Mouse (Mus musculus) intestine, postnatal 0 days (tissue): ENCODE measurements around the gene Hk2. TPM values are rescaled to one million over a fixed set of nuclear protein-coding genes. Genes with fewer than 3 reads are reported as not detected.
"Not testable (repeated sequence)": the region's sequence is repeated elsewhere in the genome, so short reads cannot be mapped to it uniquely, and the experiment has no call there.

Source experiments
- ATAC-seq: fragments of 200-750 bp; cut with Nextera tagmentation; 2 replicates; pipeline ENCODE4 v1.8.0; 2017; ENCODE audit warnings: mild to moderate bottlenecking, moderate TSS enrichment, moderate library complexity
- H3K27ac ChIP-seq: fragments of 300-500 bp; sonication (generic); 2 replicates; pipeline ENCODE4 v1.5.1; 2014; ENCODE audit warnings: mild to moderate bottlenecking, low read depth, low read length, moderate library complexity
- H3K27me3 ChIP-seq: fragments of 300-500 bp; sonication (generic); replicated peaks from 2 replicates; pipeline ENCODE4 v1.6.1; 2014; ENCODE audit warnings: low read length, mixed read lengths; ENCODE audit not compliant: control insufficient read depth, insufficient read depth
- H3K36me3 ChIP-seq: fragments of 300-500 bp; sonication (generic); 2 replicates; pipeline ENCODE4 v1.6.1; 2014; ENCODE audit warnings: mild to moderate bottlenecking, moderate library complexity; ENCODE audit not compliant: control insufficient read depth, insufficient read depth
- H3K4me1 ChIP-seq: fragments of 300-500 bp; sonication (generic); replicated peaks from 2 replicates; pipeline ENCODE4 v1.6.1; 2014; ENCODE audit warnings: antibody characterized with exemption, low read length, mixed read lengths; ENCODE audit not compliant: control insufficient read depth, insufficient read depth
- H3K4me2 ChIP-seq: fragments of 300-500 bp; sonication (generic); replicated peaks from 2 replicates; pipeline ENCODE4 v1.6.1; 2014; ENCODE audit warnings: low read depth, mild to moderate bottlenecking, moderate library complexity
- H3K4me3 ChIP-seq: fragments of 300-500 bp; sonication (generic); 2 replicates; pipeline ENCODE4 v1.5.1; 2014; ENCODE audit warnings: low read depth, low read length
- H3K9ac ChIP-seq: fragments of 300-500 bp; sonication (generic); 2 replicates; pipeline ENCODE4 v1.6.1; 2014; ENCODE audit warnings: mild to moderate bottlenecking, low read depth, low read length
- H3K9me3 ChIP-seq: fragments of 300-500 bp; sonication (generic); 2 replicates; pipeline ENCODE4 v1.6.1; 2016; ENCODE audit warnings: mixed run types; ENCODE audit not compliant: control insufficient read depth
- CTCF ChIP-seq: sonication (generic); IDR thresholded peaks from 2 replicates; pipeline ENCODE4 v1.5.1; 2016; ENCODE audit warnings: low read depth, mild to moderate bottlenecking, control low read depth, antibody characterized with exemption, moderate library complexity
- WGBS: fragments of 180-500 bp; shearing (Covaris S2); extraction: QIAGEN DNeasy Blood & Tissue Kit; methylation state at CpG from one replicate; pipeline ENCODE4 v1.1.7; 2014; 5-methylcytosine and 5-hydroxymethylcytosine counted together
- polyA plus RNA-seq: library from polyadenylated mRNA; unstranded; fragments of >200 nt; fragmentation: Nextera tagmentation; extraction: Ambion mirVana; gene quantifications from 2 replicates; pipeline ENCODE4 v1.2.1, GENCODE M21; 2015

Hk2 gene
- polyA plus RNA-seq, 1 experiment from 2014 or later = 2.5 TPM

GRCm38 (mm10) chr6:82701296-82701695 is 73.0 kb downstream of the Hk2 start:
- WGBS = 73% methylated on average over 6 of the region's 6 CpGs
- Histone ChIP-seq H3K27ac (no peak overlapping the region), H3K4me2 (no peak overlapping the region), H3K36me3 (no peaks in the 10 kb centered on the region), H3K9me3 (no peaks in the 10 kb centered on the region), H3K27me3 (no peaks in the 10 kb centered on the region), H3K4me1 (no peaks in the 10 kb centered on the region), H3K4me3 (no peak overlapping the region), H3K9ac (no peak overlapping the region)
- no peak for ATAC-seq
- no peak for TF ChIP-seq CTCF

GRCm38 (mm10) chr6:82699831-82700230 is 74.4 kb downstream of the Hk2 start:
- H3K4me1 ChIP-seq = no peaks in the 10 kb centered on the region
- H3K9me3 ChIP-seq = no peaks in the 10 kb centered on the region
- no peak overlapping the region for H3K4me3 ChIP-seq
- H3K9ac ChIP-seq = no peak overlapping the region
- H3K36me3 ChIP-seq = no peaks in the 10 kb centered on the region
- no peak for TF ChIP-seq CTCF
- H3K27ac ChIP-seq = no peak overlapping the region
- ATAC-seq = no peak
- no peak overlapping the region for H3K4me2 ChIP-seq
- 49% methylated on average over 5 of the region's 5 CpGs for WGBS
- H3K27me3 ChIP-seq = no peaks in the 10 kb centered on the region

GRCm38 (mm10) chr6:82696736-82697135 is 77.5 kb downstream of the Hk2 start:
- Histone ChIP-seq H3K4me1 (no peaks in the 10 kb centered on the region), H3K4me2 (no peak overlapping the region), H3K9me3 (no peaks in the 10 kb centered on the region), H3K9ac (no peak overlapping the region), H3K27me3 (no peaks in the 10 kb centered on the region), H3K36me3 (no peaks in the 10 kb centered on the region), H3K4me3 (no peak overlapping the region), H3K27ac (no peak overlapping the region)
- 92% methylated on average over 3 of the region's 3 CpGs for WGBS
- ATAC-seq = no peak
- no peak for TF ChIP-seq CTCF

- no peak overlapping the region for H3K4me3 ChIP-seq
- no peaks in the 10 kb centered on the region for H3K36me3 ChIP-seq
- H3K27me3 ChIP-seq = no peaks in the 10 kb centered on the region
- ATAC-seq = no peak
- H3K9me3 ChIP-seq = no peaks in the 10 kb centered on the region
- H3K27ac ChIP-seq = no peak overlapping the region
- no peak overlapping the region; the same call in 1 of the 2 replicates for H3K4me2 ChIP-seq
- H3K9ac ChIP-seq = no peak overlapping the region
- no peak for TF ChIP-seq CTCF
- 51% methylated on average over 13 of the region's 13 CpGs for WGBS
- H3K4me1 ChIP-seq = no peaks in the 10 kb centered on the region
Observed at GRCm38 (mm10) chr6:82694668-82695067, 79.6 kb downstream of the Hk2 start.

- H3K9me3 ChIP-seq = no peaks in the 10 kb centered on the region
- no peak for TF ChIP-seq CTCF
- no peak overlapping the region for H3K4me3 ChIP-seq
- H3K4me2 ChIP-seq = no peak overlapping the region
- no peak overlapping the region for H3K9ac ChIP-seq
- H3K27me3 ChIP-seq = no peaks in the 10 kb centered on the region
- no peak overlapping the region for H3K27ac ChIP-seq
- H3K36me3 ChIP-seq = no peaks in the 10 kb centered on the region
- 74% methylated on average over 4 of the region's 4 CpGs for WGBS
- no peaks in the 10 kb centered on the region for H3K4me1 ChIP-seq
- ATAC-seq = no peak
Observed at GRCm38 (mm10) chr6:82689474-82689873, 84.8 kb downstream of the Hk2 start.

DNA sequence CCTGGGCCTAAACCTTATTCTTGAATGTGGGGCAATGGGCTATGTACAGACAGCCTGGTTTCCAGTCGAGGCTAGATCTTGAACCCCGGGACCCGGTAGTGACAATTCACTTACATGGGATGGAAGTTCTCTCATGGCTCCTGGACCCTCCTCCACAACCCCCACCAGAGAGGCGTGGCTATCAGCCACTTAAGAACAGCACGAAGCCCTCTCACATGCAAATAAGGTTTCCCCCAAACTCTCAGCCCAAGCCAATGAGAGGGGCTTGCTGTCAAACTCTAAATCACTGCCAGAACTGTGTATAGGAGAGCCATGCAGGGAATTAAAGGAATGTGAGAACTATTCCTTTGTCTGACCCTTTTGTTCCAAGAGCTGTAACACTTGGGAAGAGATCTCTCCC is 85.7 kb downstream of the Hk2 start:
- not testable (repeated sequence) for H3K27me3 ChIP-seq, ATAC-seq, H3K36me3 ChIP-seq, H3K9me3 ChIP-seq, H3K4me2 ChIP-seq, H3K27ac ChIP-seq, H3K9ac ChIP-seq, H3K4me1 ChIP-seq, H3K4me3 ChIP-seq
- 69% methylated on average over 5 of the region's 5 CpGs for WGBS

- H3K9ac ChIP-seq = no peak overlapping the region
- ATAC-seq = no peak
- H3K27me3 ChIP-seq = no peaks in the 10 kb centered on the region
- H3K4me3 ChIP-seq = no peak overlapping the region
- H3K4me1 ChIP-seq = no peaks in the 10 kb centered on the region
- TF ChIP-seq CTCF = no peak
- no peak overlapping the region for H3K27ac ChIP-seq
- H3K9me3 ChIP-seq = no peaks in the 10 kb centered on the region
- H3K4me2 ChIP-seq = no peak overlapping the region
- H3K36me3 ChIP-seq = no peaks in the 10 kb centered on the region
Observed at GRCm38 (mm10) chr6:82684136-82684535, 90.1 kb downstream of the Hk2 start.

- ATAC-seq, H3K4me3 ChIP-seq, H3K27me3 ChIP-seq, H3K9me3 ChIP-seq, H3K36me3 ChIP-seq, H3K9ac ChIP-seq, H3K27ac ChIP-seq, H3K4me2 ChIP-seq, H3K4me1 ChIP-seq: not testable (repeated sequence)
- WGBS = 88% methylated on average over 2 of the region's 2 CpGs
Observed at GRCm38 (mm10) chr6:82679286-82679685, 95.0 kb downstream of the Hk2 start.

- H3K9ac ChIP-seq, H3K36me3 ChIP-seq, H3K9me3 ChIP-seq, H3K4me1 ChIP-seq, H3K27ac ChIP-seq, H3K27me3 ChIP-seq, H3K4me2 ChIP-seq, H3K4me3 ChIP-seq, ATAC-seq: not testable (repeated sequence)
- 83% methylated on average over 3 of the region's 3 CpGs for WGBS
Observed at GRCm38 (mm10) chr6:82677629-82678028, 96.6 kb downstream of the Hk2 start.
